Mouse (Mus musculus): ENCODE data around the gene Cuta.
A peak's percentile ranks its signal among the peaks of the same experiment; 100 is the strongest.
"Not testable (repeated sequence)": the region's sequence is repeated elsewhere in the genome, so short reads cannot be mapped to it uniquely, and the experiment has no call there.

Cuta gene

GRCm38 (mm10) chr17:26936921-26937695 is 2.3 kb downstream of the Cuta start:
- no peak for DNase-seq (ENCODE audit: low spot score)

- DNase-seq (ENCODE audit: low spot score) = no peak
Observed at GRCm38 (mm10) chr17:26936453-26936852, 2.9 kb downstream of the Cuta start.

- DNase-seq (ENCODE audit: low spot score) = no peak
Observed at GRCm38 (mm10) chr17:26935027-26935426, 4.3 kb downstream of the Cuta start.

GRCm38 (mm10) chr17:26933885-26934827 is 5.2 kb downstream of the Cuta start:
- no peak for DNase-seq (ENCODE audit: low spot score)

GRCm38 (mm10) chr17:26933419-26933818 is 6.0 kb downstream of the Cuta start:
- no peak for DNase-seq (ENCODE audit: low spot score)

GRCm38 (mm10) chr17:26932839-26933398 is 6.5 kb downstream of the Cuta start, which contains the start of gene Phf1:
Phf1 (plus strand) TSS chr17:26933052.
- peak; percentile 98 for DNase-seq (ENCODE audit: low spot score)

- DNase-seq (ENCODE audit: low spot score) = not testable (repeated sequence)
Observed at GRCm38 (mm10) chr17:26931795-26932194, 7.6 kb downstream of the Cuta start.

- not testable (repeated sequence) for DNase-seq (ENCODE audit: low spot score)
Observed at GRCm38 (mm10) chr17:26925414-26925813, 14.0 kb downstream of the Cuta start.

- not testable (repeated sequence) for DNase-seq (ENCODE audit: low spot score)
Observed at GRCm38 (mm10) chr17:26922368-26922767, 17.0 kb downstream of the Cuta start.

GRCm38 (mm10) chr17:26919516-26919915 is 19.9 kb downstream of the Cuta start:
- DNase-seq (ENCODE audit: low spot score) = not testable (repeated sequence)

- DNase-seq (ENCODE audit: low spot score) = no peak
Observed at GRCm38 (mm10) chr17:26918343-26918742, 21.0 kb downstream of the Cuta start.

GRCm38 (mm10) chr17:26917560-26917959 is 21.8 kb downstream of the Cuta start:
- not testable (repeated sequence) for DNase-seq (ENCODE audit: low spot score)

GRCm38 (mm10) chr17:26916711-26917482 is 22.5 kb downstream of the Cuta start, which contains the start of gene Kifc5b:
Kifc5b (plus strand) TSS chr17:26917091.
- peak; percentile 98 for DNase-seq (ENCODE audit: low spot score)

- DNase-seq (ENCODE audit: low spot score) = no peak
Observed at GRCm38 (mm10) chr17:26915248-26915647, 24.1 kb downstream of the Cuta start.

- DNase-seq (ENCODE audit: low spot score) = not testable (repeated sequence)
Observed at GRCm38 (mm10) chr17:26907506-26907905, 31.9 kb downstream of the Cuta start.

- no peak for DNase-seq (ENCODE audit: low spot score)
Observed at GRCm38 (mm10) chr17:26904320-26904719, 35.0 kb downstream of the Cuta start.

- no peak for DNase-seq (ENCODE audit: low spot score)
Observed at GRCm38 (mm10) chr17:26900916-26901315, 38.5 kb downstream of the Cuta start.

- DNase-seq (ENCODE audit: low spot score) = peak; percentile 56
Observed at GRCm38 (mm10) chr17:26895578-26895977, 43.8 kb downstream of the Cuta start.

GRCm38 (mm10) chr17:26894342-26894741 is 45.0 kb downstream of the Cuta start:
- DNase-seq (ENCODE audit: low spot score) = no peak

GRCm38 (mm10) chr17:26893492-26893891 is 45.9 kb downstream of the Cuta start:
- no peak for DNase-seq (ENCODE audit: low spot score)

- DNase-seq (ENCODE audit: low spot score) = no peak
Observed at GRCm38 (mm10) chr17:26892635-26893375, 46.6 kb downstream of the Cuta start.

All from spleen, adult 12 weeks (tissue).